Mouse (Mus musculus) C2C12 (cell line): Measurements from ENCODE around the gene Plekhd1. TPM values are rescaled to one million over a fixed set of nuclear protein-coding genes. Genes with fewer than 3 reads are reported as not detected.

ENCODE experiments used
- H3K27me3 ChIP-seq: one replicate; pipeline ENCODE4 v1.6.1; 2011; ENCODE audit not compliant: control insufficient read depth, insufficient read depth, insufficient read length
- H3K36me3 ChIP-seq: one replicate; pipeline ENCODE4 v1.6.1; 2011; ENCODE audit not compliant: control insufficient read depth, insufficient read depth
- H3K4me3 ChIP-seq: one replicate; pipeline ENCODE4 v1.5.1; 2011; ENCODE audit warnings: mild to moderate bottlenecking, control low read depth; ENCODE audit not compliant: poor library complexity, insufficient read depth, severe bottlenecking
- H3K79me2 ChIP-seq: one replicate; pipeline ENCODE4 v1.6.1; 2011; ENCODE audit not compliant: control insufficient read depth, insufficient read depth
- H3K79me3 ChIP-seq: one replicate; pipeline ENCODE4 v1.6.1; 2011; ENCODE audit warnings: low read depth, control low read depth
- H3ac ChIP-seq: one replicate; pipeline ENCODE3; 2011; ENCODE audit warnings: low read depth; ENCODE audit not compliant: control insufficient read depth, insufficient read length
- CEBPB ChIP-seq: IDR thresholded peaks from one replicate; pipeline ENCODE4 v1.6.1; 2011; ENCODE audit warnings: low read depth, mild to moderate bottlenecking, control low read depth, moderate library complexity
- CTCF ChIP-seq: IDR thresholded peaks from one replicate; pipeline ENCODE4 v1.5.1; 2011; ENCODE audit not compliant: control insufficient read depth, insufficient read depth, insufficient read length
- FOSL1 ChIP-seq: IDR thresholded peaks from one replicate; pipeline ENCODE4 v1.8.0; 2011; ENCODE audit warnings: mild to moderate bottlenecking, low read length; ENCODE audit not compliant: poor library complexity, insufficient read depth, severe bottlenecking
- MAX ChIP-seq: IDR thresholded peaks from one replicate; pipeline ENCODE4 v1.6.1; 2011; ENCODE audit warnings: mild to moderate bottlenecking, control low read depth
- MYOD1 ChIP-seq: IDR thresholded peaks from one replicate; pipeline ENCODE4 v1.6.1; 2011; ENCODE audit warnings: low read depth; ENCODE audit not compliant: control insufficient read depth, insufficient read length
- MYOG ChIP-seq: IDR thresholded peaks from one replicate; pipeline ENCODE4 v1.6.1; 2011; ENCODE audit not compliant: control insufficient read depth, insufficient read length; ENCODE audit errors: extremely low read depth
- USF1 ChIP-seq: IDR thresholded peaks from one replicate; pipeline ENCODE4 v1.6.1; 2011; ENCODE audit warnings: low read depth, mild to moderate bottlenecking, control low read depth, moderate library complexity
- polyA plus RNA-seq: library from polyadenylated mRNA; unstranded; fragments of >200 nt; fragmentation: generic; extraction: Trizol; gene quantifications from one replicate; pipeline ENCODE4 v1.2.1, GENCODE M21; 2012; ENCODE audit warnings: missing spikeins

Gene Plekhd1
- polyA plus RNA-seq, 1 experiment, result 0.01 TPM

DNA sequence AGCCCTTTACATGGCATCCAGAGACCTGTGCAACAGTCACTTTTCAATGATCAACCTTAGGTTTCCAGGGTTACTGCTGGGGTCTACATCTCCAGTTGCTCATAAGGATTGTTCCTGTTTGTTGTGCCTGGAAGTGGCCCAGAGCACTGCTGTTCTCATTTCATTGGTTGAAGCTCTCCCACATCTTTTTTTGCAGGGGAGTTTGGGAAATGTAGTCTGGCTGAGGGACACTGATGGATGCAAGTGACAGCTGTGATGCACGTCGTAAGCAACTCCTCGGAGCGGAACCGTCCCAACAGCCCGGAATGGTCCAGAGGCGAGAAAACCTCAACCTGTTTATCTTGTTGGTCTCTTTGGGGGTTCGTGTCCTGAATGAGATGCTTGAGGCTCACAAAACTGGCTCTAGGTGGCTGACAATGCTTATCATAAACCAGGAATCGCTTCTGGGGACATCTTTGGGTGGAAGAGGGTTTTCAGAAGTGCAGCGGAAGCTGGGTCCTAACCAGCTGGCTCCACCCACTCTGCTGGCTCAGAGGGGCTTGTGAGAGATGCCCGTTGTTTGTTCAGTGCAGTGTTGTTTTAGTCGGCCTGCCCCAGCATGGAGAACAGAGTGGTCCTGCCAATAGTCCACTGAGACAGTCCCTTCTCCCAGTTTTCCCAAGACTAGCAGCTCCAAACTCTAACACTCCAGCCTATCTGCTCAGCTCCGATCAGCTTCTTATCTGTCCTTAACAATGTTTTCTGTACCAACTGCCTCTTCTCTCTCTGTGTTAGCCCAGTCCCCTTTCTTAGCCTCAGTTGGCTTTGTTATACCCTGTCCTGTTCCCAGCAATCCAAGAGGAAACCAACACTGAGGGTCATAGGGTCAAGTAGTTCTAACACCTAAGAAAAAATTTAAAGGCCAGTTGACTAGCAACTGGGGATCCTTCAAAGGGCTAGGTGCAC is 42.4 kb downstream of the Plekhd1 start:
- TF ChIP-seq MYOD1 (no peak), FOSL1 (no peak), MYOG (no peak), CEBPB (no peak), CTCF (no peak), MAX (no peak), USF1 (no peak)
- H3K4me3 ChIP-seq, result no peak overlapping the region
- H3K36me3 ChIP-seq, result no peaks in the 10 kb centered on the region
- no peak overlapping the region for H3ac ChIP-seq
- peaks cover 27% of the 10 kb centered on the region for H3K27me3 ChIP-seq
- no peaks in the 10 kb centered on the region for H3K79me3 ChIP-seq
- no peaks in the 10 kb centered on the region for H3K79me2 ChIP-seq

GRCm38 (mm10) chr12:80736464-80737282 is 44.3 kb downstream of the Plekhd1 start:
- Histone ChIP-seq H3ac (no peak overlapping the region), H3K79me3 (no peaks in the 10 kb centered on the region), H3K27me3 (peaks cover 41% of the 10 kb centered on the region), H3K4me3 (no peak overlapping the region), H3K79me2 (no peaks in the 10 kb centered on the region), H3K36me3 (no peaks in the 10 kb centered on the region)
- TF ChIP-seq CEBPB (peak; percentile 26), USF1 (no peak), CTCF (no peak)

DNA sequence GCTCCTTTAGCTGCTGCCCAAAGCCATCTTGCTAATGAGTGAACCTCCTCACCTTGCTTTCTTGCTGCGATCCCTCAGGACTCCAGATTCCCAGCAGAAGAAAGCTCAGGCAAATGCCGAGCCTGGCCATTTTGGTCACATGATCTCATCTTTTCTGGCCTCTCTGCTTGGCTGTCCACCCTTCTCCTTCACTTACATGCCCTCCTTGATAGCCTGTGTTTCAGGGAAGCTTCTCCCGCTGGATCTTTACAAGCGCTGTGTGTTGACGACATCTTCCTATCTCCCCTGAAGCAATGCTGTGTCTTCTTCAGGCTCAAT is 44.9 kb downstream of the Plekhd1 start:
- TF ChIP-seq MYOD1, result no peak
- peak; percentile 11 for TF ChIP-seq USF1
- no peak for TF ChIP-seq MYOG
- TF ChIP-seq CEBPB, result no peak
- TF ChIP-seq CTCF, result no peak
- no peak overlapping the region for H3K4me3 ChIP-seq
- H3K36me3 ChIP-seq, result no peaks in the 10 kb centered on the region
- H3K79me3 ChIP-seq, result no peaks in the 10 kb centered on the region
- peaks cover 42% of the 10 kb centered on the region for H3K27me3 ChIP-seq
- no peaks in the 10 kb centered on the region for H3K79me2 ChIP-seq
- H3ac ChIP-seq, result no peak overlapping the region

DNA sequence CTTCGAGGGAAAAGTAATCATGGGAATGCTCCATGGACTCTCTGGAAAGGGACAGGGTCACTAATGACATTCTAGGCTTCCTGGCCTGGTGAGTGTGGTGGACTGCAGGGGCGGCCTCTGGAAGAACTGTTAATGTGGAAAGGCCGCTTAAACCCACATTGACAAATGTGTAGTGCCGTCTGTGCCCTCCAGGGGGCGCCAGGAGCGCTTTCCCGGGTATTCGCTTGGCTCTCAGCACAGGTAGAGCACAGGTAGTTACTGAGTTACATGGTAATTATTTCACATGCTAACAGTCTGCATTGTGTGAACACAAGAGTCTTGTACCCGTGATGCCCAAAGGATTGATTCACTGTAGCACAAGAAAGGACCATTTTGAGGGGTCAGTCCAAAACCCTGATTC is 47.1 kb downstream of the Plekhd1 start:
- no peak for TF ChIP-seq USF1
- TF ChIP-seq CEBPB, result no peak
- TF ChIP-seq MYOG, result no peak
- no peak for TF ChIP-seq FOSL1
- TF ChIP-seq MAX, result no peak
- TF ChIP-seq CTCF, result no peak
- no peak for TF ChIP-seq MYOD1
- H3ac ChIP-seq, result no peak overlapping the region
- H3K4me3 ChIP-seq, result no peak overlapping the region
- peaks cover 47% of the 10 kb centered on the region for H3K27me3 ChIP-seq
- no peaks in the 10 kb centered on the region for H3K36me3 ChIP-seq
- H3K79me2 ChIP-seq, result no peaks in the 10 kb centered on the region
- no peaks in the 10 kb centered on the region for H3K79me3 ChIP-seq

DNA sequence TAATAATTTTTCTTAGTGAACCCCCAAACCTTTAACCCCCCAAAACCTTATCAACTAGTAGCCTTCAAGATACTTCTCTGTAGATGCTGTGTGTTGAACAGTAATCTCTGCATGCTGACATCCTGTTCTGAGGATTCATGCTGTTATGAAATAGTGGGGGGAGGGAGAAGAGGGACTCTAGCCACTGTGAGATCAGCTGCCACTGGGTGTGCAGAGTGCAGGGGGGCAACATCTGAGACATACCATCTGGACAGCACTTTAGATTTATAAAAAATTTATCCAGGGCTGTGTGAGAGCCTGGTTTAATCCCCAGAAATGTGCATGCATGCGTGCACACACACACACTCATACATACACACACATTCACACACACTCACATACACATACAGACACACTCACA is 52.2 kb downstream of the Plekhd1 start:
- TF ChIP-seq FOSL1, result no peak
- TF ChIP-seq MAX, result no peak
- TF ChIP-seq USF1, result no peak
- no peak for TF ChIP-seq CTCF
- TF ChIP-seq CEBPB, result no peak
- TF ChIP-seq MYOG, result no peak
- peaks cover 37% of the 10 kb centered on the region for H3K27me3 ChIP-seq
- no peak overlapping the region for H3ac ChIP-seq
- no peak overlapping the region for H3K4me3 ChIP-seq
- H3K36me3 ChIP-seq, result no peaks in the 10 kb centered on the region
- no peaks in the 10 kb centered on the region for H3K79me2 ChIP-seq
- H3K79me3 ChIP-seq, result no peaks in the 10 kb centered on the region
